Mouse (Mus musculus) midbrain, embryonic 13.5 days (tissue): Measurements from ENCODE around the gene Fbln2. TPM values are rescaled to one million over a fixed set of nuclear protein-coding genes. Genes with fewer than 3 reads are reported as not detected.

Experiments used
- ATAC-seq: fragments of 200-750 bp; cut with Nextera tagmentation; 2 replicates; pipeline ENCODE4 v1.8.0; 2017; ENCODE audit warnings: mild to moderate bottlenecking, moderate TSS enrichment, moderate library complexity
- H3K27ac ChIP-seq: fragments of 300-500 bp; sonication (generic); 2 replicates; pipeline ENCODE4 v1.5.1; 2015; ENCODE audit warnings: inconsistent platforms, mild to moderate bottlenecking, moderate library complexity
- H3K27me3 ChIP-seq: fragments of 300-500 bp; sonication (generic); 2 replicates; pipeline ENCODE4 v1.6.1; 2015; ENCODE audit warnings: mild to moderate bottlenecking, inconsistent platforms
- H3K36me3 ChIP-seq: fragments of 300-500 bp; sonication (generic); 2 replicates; pipeline ENCODE4 v1.6.1; 2015; ENCODE audit warnings: mild to moderate bottlenecking, inconsistent platforms
- H3K4me1 ChIP-seq: fragments of 300-500 bp; sonication (generic); replicated peaks from 2 replicates; pipeline ENCODE4 v1.6.1; 2015; ENCODE audit warnings: inconsistent platforms
- H3K4me2 ChIP-seq: fragments of 300-500 bp; sonication (generic); replicated peaks from 2 replicates; pipeline ENCODE4 v1.6.1; 2015; ENCODE audit warnings: moderate library complexity, mild to moderate bottlenecking, inconsistent platforms
- H3K4me3 ChIP-seq: fragments of 300-500 bp; sonication (generic); replicated peaks from 2 replicates; pipeline ENCODE4 v1.5.1; 2015; ENCODE audit warnings: mild to moderate bottlenecking, inconsistent platforms
- H3K9ac ChIP-seq: fragments of 300-500 bp; sonication (generic); replicated peaks from 2 replicates; pipeline ENCODE4 v1.6.1; 2015; ENCODE audit warnings: mild to moderate bottlenecking, inconsistent platforms
- H3K9me3 ChIP-seq: fragments of 300-500 bp; sonication (generic); 2 replicates; pipeline ENCODE4 v1.6.1; 2016; ENCODE audit warnings: mild to moderate bottlenecking, inconsistent platforms
- WGBS: fragments of 180-500 bp; shearing (Covaris S2); methylation state at CpG from one replicate; pipeline ENCODE4 v1.1.7; 2015; 5-methylcytosine and 5-hydroxymethylcytosine counted together
- polyA plus RNA-seq: library from polyadenylated mRNA; unstranded; fragments of >200 nt; fragmentation: Nextera tagmentation; extraction: Ambion mirVana; gene quantifications from 2 replicates; pipeline ENCODE4 v1.2.1, GENCODE M21; 2015

Gene Fbln2
- polyA plus RNA-seq, 1 experiment from 2014 or later, result 11.1 TPM

- Histone ChIP-seq H3K4me2 (no peak overlapping the region), H3K9ac (no peak overlapping the region), H3K4me1 (0 out of 2 replicates have a peak, but pooled peaks cover 5% of the 10 kb centered on the region), H3K36me3 (no peaks in the 10 kb centered on the region), H3K27me3 (peaks cover 7% of the 10 kb centered on the region; the same call in 1 of the 2 replicates), H3K27ac (no peak overlapping the region), H3K4me3 (no peak overlapping the region), H3K9me3 (no peaks in the 10 kb centered on the region)
- 68% methylated on average over 9 of the region's 9 CpGs for WGBS
- peak; percentile 32; the same call in 1 of the 2 replicates for ATAC-seq
These were observed 6.2 kb downstream of the Fbln2 start for GRCm38 (mm10) chr6:91218445-91218844.

GRCm38 (mm10) chr6:91218871-91219270 lies 6.6 kb downstream of the Fbln2 start:
- Histone ChIP-seq H3K4me1 (0 out of 2 replicates have a peak, but pooled peaks cover 5% of the 10 kb centered on the region), H3K36me3 (no peaks in the 10 kb centered on the region), H3K27ac (no peak overlapping the region), H3K9ac (no peak overlapping the region), H3K4me2 (no peak overlapping the region), H3K4me3 (no peak overlapping the region), H3K9me3 (no peaks in the 10 kb centered on the region), H3K27me3 (0 out of 2 replicates have a peak, but pooled peaks cover 3% of the 10 kb centered on the region)
- ATAC-seq, result 0 out of 2 replicates have a peak, but pooled peaks have one; percentile 9
- WGBS, result 79% methylated on average over 3 of the region's 3 CpGs

- Histone ChIP-seq H3K4me3 (no peak overlapping the region), H3K27ac (no peak overlapping the region), H3K27me3 (no peaks in the 10 kb centered on the region), H3K4me1 (0 out of 2 replicates have a peak, but pooled peaks cover 5% of the 10 kb centered on the region), H3K36me3 (no peaks in the 10 kb centered on the region), H3K9ac (no peak overlapping the region), H3K9me3 (no peaks in the 10 kb centered on the region), H3K4me2 (no peak overlapping the region)
- ATAC-seq, result no peak
These were observed 7.8 kb downstream of the Fbln2 start for GRCm38 (mm10) chr6:91220062-91220461.

GRCm38 (mm10) chr6:91221094-91221493 lies 8.8 kb downstream of the Fbln2 start:
- ATAC-seq, result no peak
- Histone ChIP-seq H3K27me3 (0 out of 2 replicates have a peak, but pooled peaks cover under 1% of the 10 kb centered on the region), H3K4me1 (0 out of 2 replicates have a peak, but pooled peaks cover 5% of the 10 kb centered on the region), H3K27ac (no peak overlapping the region), H3K9ac (no peak overlapping the region), H3K4me3 (no peak overlapping the region), H3K36me3 (no peaks in the 10 kb centered on the region), H3K9me3 (no peaks in the 10 kb centered on the region), H3K4me2 (no peak overlapping the region)
- WGBS, result 12% methylated on average over 3 of the region's 3 CpGs

- ATAC-seq, result no peak
- no peak overlapping the region for H3K9ac ChIP-seq
- no peak overlapping the region for H3K27ac ChIP-seq
- H3K9me3 ChIP-seq, result no peaks in the 10 kb centered on the region
- H3K36me3 ChIP-seq, result no peaks in the 10 kb centered on the region
- 0 out of 2 replicates have a peak, but pooled peaks cover 3% of the 10 kb centered on the region for H3K27me3 ChIP-seq
- H3K4me1 ChIP-seq, result 0 out of 2 replicates have a peak, but pooled peaks cover 5% of the 10 kb centered on the region
- H3K4me3 ChIP-seq, result no peak overlapping the region
- H3K4me2 ChIP-seq, result no peak overlapping the region
- 81% methylated on average over 10 of the region's 10 CpGs for WGBS
These were observed 10.6 kb downstream of the Fbln2 start for GRCm38 (mm10) chr6:91222694-91223346.

GRCm38 (mm10) chr6:91224939-91225338 lies 12.7 kb downstream of the Fbln2 start:
- Histone ChIP-seq H3K4me3 (no peak overlapping the region), H3K9ac (no peak overlapping the region), H3K9me3 (no peaks in the 10 kb centered on the region), H3K4me2 (no peak overlapping the region), H3K27me3 (0 out of 2 replicates have a peak, but pooled peaks cover 3% of the 10 kb centered on the region), H3K27ac (no peak overlapping the region), H3K4me1 (no peaks in the 10 kb centered on the region), H3K36me3 (no peaks in the 10 kb centered on the region)
- 94% methylated on average over 6 of the region's 6 CpGs for WGBS
- no peak for ATAC-seq

GRCm38 (mm10) chr6:91225346-91225745 lies 13.1 kb downstream of the Fbln2 start:
- H3K4me2 ChIP-seq, result no peak overlapping the region
- no peak overlapping the region for H3K4me3 ChIP-seq
- 0 out of 2 replicates have a peak, but pooled peaks cover 3% of the 10 kb centered on the region for H3K27me3 ChIP-seq
- no peak overlapping the region for H3K9ac ChIP-seq
- no peak overlapping the region for H3K27ac ChIP-seq
- 77% methylated on average over 4 of the region's 4 CpGs for WGBS
- no peak for ATAC-seq
- H3K36me3 ChIP-seq, result no peaks in the 10 kb centered on the region
- no peaks in the 10 kb centered on the region for H3K4me1 ChIP-seq
- no peaks in the 10 kb centered on the region for H3K9me3 ChIP-seq

- Histone ChIP-seq H3K27me3 (0 out of 2 replicates have a peak, but pooled peaks cover 3% of the 10 kb centered on the region), H3K4me1 (no peaks in the 10 kb centered on the region), H3K27ac (no peak overlapping the region), H3K9ac (no peak overlapping the region), H3K4me3 (no peak overlapping the region), H3K36me3 (no peaks in the 10 kb centered on the region), H3K9me3 (no peaks in the 10 kb centered on the region), H3K4me2 (no peak overlapping the region)
- ATAC-seq, result no peak
- WGBS, result 68% methylated on average over 1 of the region's 1 CpGs
These were observed 13.8 kb downstream of the Fbln2 start for GRCm38 (mm10) chr6:91226058-91226457.

- Histone ChIP-seq H3K36me3 (no peaks in the 10 kb centered on the region), H3K27ac (no peak overlapping the region), H3K4me3 (no peak overlapping the region), H3K4me2 (no peak overlapping the region), H3K9me3 (no peaks in the 10 kb centered on the region), H3K9ac (no peak overlapping the region), H3K4me1 (peaks cover 6% of the 10 kb centered on the region), H3K27me3 (0 out of 2 replicates have a peak, but pooled peaks cover 3% of the 10 kb centered on the region)
- WGBS, result 70% methylated on average over 4 of the region's 4 CpGs
- no peak for ATAC-seq
These were observed 16.7 kb downstream of the Fbln2 start for GRCm38 (mm10) chr6:91228980-91229379.

GRCm38 (mm10) chr6:91231000-91231399 lies 18.7 kb downstream of the Fbln2 start:
- no peak overlapping the region for H3K27ac ChIP-seq
- H3K9ac ChIP-seq, result no peak overlapping the region
- ATAC-seq, result no peak
- H3K36me3 ChIP-seq, result no peaks in the 10 kb centered on the region
- no peaks in the 10 kb centered on the region for H3K9me3 ChIP-seq
- 0 out of 2 replicates have a peak, but pooled peaks cover 3% of the 10 kb centered on the region for H3K27me3 ChIP-seq
- WGBS, result 86% methylated on average over 5 of the region's 5 CpGs
- no peak overlapping the region for H3K4me2 ChIP-seq
- H3K4me1 ChIP-seq, result peaks cover 11% of the 10 kb centered on the region
- no peak overlapping the region for H3K4me3 ChIP-seq

- no peak overlapping the region for H3K4me3 ChIP-seq
- H3K9me3 ChIP-seq, result no peaks in the 10 kb centered on the region
- no peaks in the 10 kb centered on the region for H3K36me3 ChIP-seq
- H3K9ac ChIP-seq, result no peak overlapping the region
- no peak for ATAC-seq
- H3K4me2 ChIP-seq, result no peak overlapping the region
- no peaks in the 10 kb centered on the region for H3K27me3 ChIP-seq
- H3K27ac ChIP-seq, result no peak overlapping the region
- 81% methylated on average over 4 of the region's 4 CpGs for WGBS
- peaks cover 16% of the 10 kb centered on the region for H3K4me1 ChIP-seq
These were observed 19.3 kb downstream of the Fbln2 start for GRCm38 (mm10) chr6:91231523-91231922.

GRCm38 (mm10) chr6:91233011-91233410 lies 20.8 kb downstream of the Fbln2 start:
- ATAC-seq, result peak; percentile 32; the same call in 1 of the 2 replicates
- H3K9ac ChIP-seq, result no peak overlapping the region
- no peaks in the 10 kb centered on the region for H3K36me3 ChIP-seq
- no peaks in the 10 kb centered on the region for H3K27me3 ChIP-seq
- H3K9me3 ChIP-seq, result no peaks in the 10 kb centered on the region
- H3K27ac ChIP-seq, result no peak overlapping the region
- no peak overlapping the region for H3K4me3 ChIP-seq
- 81% methylated on average over 12 of the region's 12 CpGs for WGBS
- H3K4me2 ChIP-seq, result no peak overlapping the region
- peaks cover 18% of the 10 kb centered on the region for H3K4me1 ChIP-seq
